28 mouse cellular contexts compared by ENCODE assay signal in genomic region chr5:128645720-128646119, GRCm38 (mm10). TPM values are rescaled to one million over a fixed set of nuclear protein-coding genes. Genes with fewer than 3 reads are reported as not detected.
A peak's percentile ranks its signal among the peaks of the same experiment; 100 is the strongest.
DNase-seq lines count a peak whose midpoint lies in the region; ATAC-seq and TF ChIP-seq lines count a peak whose summit lies in the region.
"Had no signal": no experiment of that assay in that cellular context is flagged by ENCODE, and none has a peak within 500 bp of the region (broad histone marks: within the 10 kb centered on the region; RNA-seq: fewer than 3 reads in every experiment).

No protein-coding gene starts in this region.

- H3K9me3 ChIP-seq in hindbrain, embryonic 10.5 days, result no peaks in the 10 kb centered on the region
- H3K9me3 ChIP-seq in hindbrain, postnatal 0 days (ENCODE audit: low read length), result no peaks in the 10 kb centered on the region
- H3K9me3 ChIP-seq in kidney, embryonic 15.5 days (replicated peaks), result no peaks in the 10 kb centered on the region
- no peaks in the 10 kb centered on the region for H3K9me3 ChIP-seq in kidney, postnatal 0 days (replicated peaks; ENCODE audit: low read length)
- no peaks in the 10 kb centered on the region for H3K9me3 ChIP-seq in embryonic facial prominence, embryonic 11.5 days (replicated peaks; ENCODE audit: control insufficient read depth, low read length)
- H3K9me3 ChIP-seq: embryonic facial prominence, embryonic 13.5 days; embryonic facial prominence, embryonic 15.5 days; forebrain, embryonic 10.5 days; forebrain, embryonic 12.5 days had no signal

- 77% methylated on average over 8 of the region's 8 CpGs for WGBS in hindbrain, embryonic 10.5 days
- 71% methylated on average over 8 of the region's 8 CpGs for WGBS in hindbrain, postnatal 0 days
- WGBS in kidney, embryonic 15.5 days, result 25% methylated on average over 8 of the region's 8 CpGs
- WGBS in kidney, postnatal 0 days, result 21% methylated on average over 8 of the region's 8 CpGs
- WGBS in embryonic facial prominence, embryonic 11.5 days, result 47% methylated on average over 8 of the region's 8 CpGs

- no peaks in the 10 kb centered on the region for H3K27me3 ChIP-seq in hindbrain, embryonic 10.5 days (ENCODE audit: insufficient read depth, poor library complexity, severe bottlenecking)
- H3K27me3 ChIP-seq in hindbrain, postnatal 0 days (ENCODE audit: insufficient read depth, low read length), result no peaks in the 10 kb centered on the region
- H3K27me3 ChIP-seq in kidney, embryonic 15.5 days, result no peaks in the 10 kb centered on the region
- no peaks in the 10 kb centered on the region for H3K27me3 ChIP-seq in kidney, postnatal 0 days (ENCODE audit: insufficient read depth, low read length)
- H3K27me3 ChIP-seq in embryonic facial prominence, embryonic 11.5 days (ENCODE audit: control insufficient read depth, insufficient read depth, low read length), result no peaks in the 10 kb centered on the region
- H3K27me3 ChIP-seq: embryonic facial prominence, embryonic 13.5 days; embryonic facial prominence, embryonic 15.5 days had no signal

- no peak overlapping the region for H3K9ac ChIP-seq in hindbrain, postnatal 0 days (replicated peaks; ENCODE audit: low read length)
- H3K9ac ChIP-seq in kidney, embryonic 15.5 days, result no peak overlapping the region
- H3K9ac ChIP-seq in kidney, postnatal 0 days (ENCODE audit: low read depth, low read length), result no peak overlapping the region
- no peak overlapping the region for H3K9ac ChIP-seq in embryonic facial prominence, embryonic 11.5 days (replicated peaks; ENCODE audit: low read length)
- H3K9ac ChIP-seq: embryonic facial prominence, embryonic 13.5 days; embryonic facial prominence, embryonic 15.5 days; forebrain, embryonic 12.5 days had no signal

- TF ChIP-seq CTCF in hindbrain, postnatal 0 days (IDR thresholded peaks at IDR 0.05; ENCODE audit: low read depth), result no peak
- TF ChIP-seq CTCF in kidney, postnatal 0 days (IDR thresholded peaks at IDR 0.05; ENCODE audit: low read depth), result no peak

- H3K36me3 ChIP-seq in hindbrain, embryonic 10.5 days, result no peaks in the 10 kb centered on the region
- no peaks in the 10 kb centered on the region for H3K36me3 ChIP-seq in hindbrain, postnatal 0 days (ENCODE audit: insufficient read depth, low read length)
- no peaks in the 10 kb centered on the region for H3K36me3 ChIP-seq in kidney, embryonic 15.5 days
- H3K36me3 ChIP-seq in kidney, postnatal 0 days (ENCODE audit: insufficient read depth, low read length), result no peaks in the 10 kb centered on the region
- H3K36me3 ChIP-seq in embryonic facial prominence, embryonic 11.5 days (replicated peaks; ENCODE audit: control insufficient read depth, insufficient read depth, low read depth, low read length), result no peaks in the 10 kb centered on the region
- H3K36me3 ChIP-seq: embryonic facial prominence, embryonic 13.5 days; embryonic facial prominence, embryonic 15.5 days; forebrain, embryonic 10.5 days; forebrain, embryonic 12.5 days had no signal

- no peak for ATAC-seq in hindbrain, postnatal 0 days
- peak; percentile 80 for ATAC-seq in kidney, embryonic 15.5 days (replicated peaks; ENCODE audit: low FRiP score)
- ATAC-seq in kidney, postnatal 0 days (replicated peaks; ENCODE audit: low FRiP score, low read depth), result peak; percentile 49
- no peak for ATAC-seq in embryonic facial prominence, embryonic 11.5 days (replicated peaks; ENCODE audit: insufficient number of reproducible peaks, low FRiP score, low TSS enrichment, low read depth)
- ATAC-seq: forebrain, embryonic 14.5 days; forebrain, embryonic 16.5 days had no signal

- no peak overlapping the region for H3K4me2 ChIP-seq in hindbrain, postnatal 0 days (ENCODE audit: low read depth, low read length)
- no peak overlapping the region for H3K4me2 ChIP-seq in kidney, embryonic 15.5 days
- H3K4me2 ChIP-seq in kidney, postnatal 0 days (ENCODE audit: low read length), result no peak overlapping the region
- no peak overlapping the region for H3K4me2 ChIP-seq in embryonic facial prominence, embryonic 11.5 days (ENCODE audit: low read depth, low read length)
- H3K4me2 ChIP-seq: embryonic facial prominence, embryonic 13.5 days; embryonic facial prominence, embryonic 15.5 days; forebrain, embryonic 12.5 days had no signal

- no peak overlapping the region for H3K27ac ChIP-seq in hindbrain, embryonic 10.5 days
- no peak overlapping the region for H3K27ac ChIP-seq in hindbrain, postnatal 0 days
- no peak overlapping the region for H3K27ac ChIP-seq in kidney, embryonic 15.5 days
- H3K27ac ChIP-seq in kidney, postnatal 0 days, result no peak overlapping the region
- no peak overlapping the region for H3K27ac ChIP-seq in embryonic facial prominence, embryonic 11.5 days (replicated peaks; ENCODE audit: low read depth, low read length)
- H3K27ac ChIP-seq: embryonic facial prominence, embryonic 13.5 days; embryonic facial prominence, embryonic 15.5 days; forebrain, embryonic 10.5 days; forebrain, embryonic 12.5 days had no signal

- H3K4me3 ChIP-seq in hindbrain, embryonic 10.5 days, result no peak overlapping the region
- H3K4me3 ChIP-seq in hindbrain, postnatal 0 days (ENCODE audit: low read length), result no peak overlapping the region
- H3K4me3 ChIP-seq in kidney, embryonic 15.5 days (replicated peaks), result no peak overlapping the region
- H3K4me3 ChIP-seq in kidney, postnatal 0 days (replicated peaks; ENCODE audit: low read depth, low read length), result no peak overlapping the region
- no peak overlapping the region for H3K4me3 ChIP-seq in embryonic facial prominence, embryonic 11.5 days (ENCODE audit: low read depth, low read length)
- H3K4me3 ChIP-seq: embryonic facial prominence, embryonic 13.5 days; embryonic facial prominence, embryonic 15.5 days; erythroblast, embryonic 14.5 days; forebrain, embryonic 10.5 days; forebrain, embryonic 12.5 days had no signal

- peak; percentile 23 for DNase-seq in hindbrain, embryonic 10.5 days (ENCODE audit: low spot score)
- no peak for DNase-seq in hindbrain, postnatal 0 days (ENCODE audit: low spot score)
- no peak for DNase-seq in kidney, adult 9 months
- peak; percentile 69 for DNase-seq in kidney, postnatal 0 days (ENCODE audit: low spot score)
- DNase-seq in kidney, adult 8-10 months, result no peak
- peak; percentile 36 for DNase-seq in embryonic facial prominence, embryonic 11.5 days (ENCODE audit: low spot score)
- no peak for DNase-seq in spleen, adult 12 weeks (ENCODE audit: low spot score)
- DNase-seq: adrenal gland, adult 2 months; adrenal gland, postnatal 10 days; adrenal gland, postnatal 25 days; cerebellum, adult 11 months; cerebellum, adult 18-20 months; cerebellum, adult 8-10 months; cerebellum, adult 9-11 months; cerebellum, postnatal 36 days; embryo, embryonic 11 days had no signal

- peaks cover 8% of the 10 kb centered on the region for H3K4me1 ChIP-seq in hindbrain, embryonic 10.5 days (replicated peaks)
- no peaks in the 10 kb centered on the region for H3K4me1 ChIP-seq in hindbrain, postnatal 0 days (ENCODE audit: insufficient read depth, low read length)
- 0 out of 2 replicates have a peak, but pooled peaks cover 9% of the 10 kb centered on the region for H3K4me1 ChIP-seq in kidney, embryonic 15.5 days
- no peaks in the 10 kb centered on the region for H3K4me1 ChIP-seq in kidney, postnatal 0 days (replicated peaks; ENCODE audit: insufficient read depth, low read length)
- H3K4me1 ChIP-seq in embryonic facial prominence, embryonic 11.5 days (ENCODE audit: control insufficient read depth, insufficient read depth, low read length), result no peaks in the 10 kb centered on the region

RNA-seq across cellular contexts. Expression of gene Fzd10, which starts 45.1 kb away (rescaled TPM):
- 16.0 and 22.3 TPM in 2 replicates for polyA plus RNA-seq in hindbrain, embryonic 10.5 days (2016; fragmentation: Nextera tagmentation; extraction: Ambion mirVana)
- total RNA-seq in hindbrain, postnatal 0 days (2014; rRNA removed), result 22.1 TPM in 2 replicates
- polyA plus RNA-seq in hindbrain, postnatal 0 days (2015; fragmentation: Nextera tagmentation; extraction: Ambion mirVana), result 2.7 and 3.6 TPM in 2 replicates
- 2.2 and 2.4 TPM in 2 replicates for polyA plus RNA-seq in kidney, embryonic 15.5 days (2015; fragmentation: Nextera tagmentation; extraction: Ambion mirVana)
- polyA plus RNA-seq in kidney, postnatal 0 days (2015; fragmentation: Nextera tagmentation; extraction: Ambion mirVana), result 4.4 and 4.5 TPM in 2 replicates
- polyA plus RNA-seq in embryonic facial prominence, embryonic 11.5 days (2014; fragmentation: Nextera tagmentation; extraction: Ambion mirVana), result 5.5 and 5.6 TPM in 2 replicates
- total RNA-seq: MEL had no signal
- polyA plus RNA-seq: C2C12; erythroblast, embryonic 14.5 days had no signal

RNA-seq across cellular contexts. Expression of gene Piwil1, which starts 56.6 kb away (rescaled TPM):
- polyA plus RNA-seq in hindbrain, embryonic 10.5 days (2016; fragmentation: Nextera tagmentation; extraction: Ambion mirVana), result 0.14 TPM in 1 of 2 replicates, not detected in the other
- 0.10 and 1.4 TPM in 2 replicates for total RNA-seq in hindbrain, postnatal 0 days (2014; rRNA removed)
- polyA plus RNA-seq in hindbrain, postnatal 0 days (2015; fragmentation: Nextera tagmentation; extraction: Ambion mirVana), result 0.30 and 0.40 TPM in 2 replicates
- polyA plus RNA-seq in kidney, embryonic 15.5 days (2015; fragmentation: Nextera tagmentation; extraction: Ambion mirVana), result not detected in 2 replicates
- not detected in 2 replicates for polyA plus RNA-seq in kidney, postnatal 0 days (2015; fragmentation: Nextera tagmentation; extraction: Ambion mirVana)
- polyA plus RNA-seq in embryonic facial prominence, embryonic 11.5 days (2014; fragmentation: Nextera tagmentation; extraction: Ambion mirVana), result not detected in 2 replicates
- total RNA-seq: adrenal gland, adult 2 months; adrenal gland, postnatal 10 days; adrenal gland, postnatal 25 days; adrenal gland, postnatal 4 days; common myeloid progenitor, adult 5-6 weeks; MEL had no signal
- polyA plus RNA-seq: C2C12; embryonic facial prominence, embryonic 13.5 days; embryonic facial prominence, embryonic 15.5 days; erythroblast, embryonic 14.5 days; forebrain, embryonic 10.5 days; forebrain, embryonic 12.5 days; forebrain, embryonic 14.5 days had no signal

Comparison
In these comparisons a context has a peak if more than half of its experiments do, and no peak if none do; other contexts are left out.
1. DNase-seq: peak in hindbrain, embryonic 10.5 days (single experiment), kidney, postnatal 0 days (single experiment) and embryonic facial prominence, embryonic 11.5 days (single experiment); none in hindbrain, postnatal 0 days (single experiment), kidney, adult 9 months (single experiment), kidney, adult 8-10 months (0 of 2) and spleen, adult 12 weeks (single experiment).
2. ATAC-seq: peak in kidney, embryonic 15.5 days (single experiment) and kidney, postnatal 0 days (single experiment); none in hindbrain, postnatal 0 days (single experiment) and embryonic facial prominence, embryonic 11.5 days (single experiment).